Mouse (Mus musculus) neural tube, embryonic 11.5 days (tissue): ENCODE measurements at regions not wholly inside any gene's neighbourhood (a gene's known extent, or its start where the extent isn't known, plus 50 kb on each side); places are given as distances from the start of the nearest gene placed in this dataset.

Source experiments
- ATAC-seq: fragments of 200-750 bp; cut with Nextera tagmentation; 2 replicates; pipeline ENCODE4 v1.8.0; 2017; ENCODE audit warnings: moderate number of reproducible peaks, mild to moderate bottlenecking, moderate TSS enrichment, moderate library complexity; ENCODE audit not compliant: insufficient read depth, low FRiP score, low TSS enrichment
- DNase-seq: peaks from one replicate; pipeline ENCODE4 v3.0.0-alpha.2; 2015; ENCODE audit warnings: low spot score
- H3K27ac ChIP-seq: fragments of 300-500 bp; sonication (generic); 2 replicates; pipeline ENCODE4 v1.5.1; 2014; ENCODE audit warnings: low read depth, mild to moderate bottlenecking, low read length
- H3K27me3 ChIP-seq: fragments of 300-500 bp; sonication (generic); 2 replicates; pipeline ENCODE4 v1.6.1; 2014; ENCODE audit warnings: mild to moderate bottlenecking, low read length, mixed read lengths; ENCODE audit not compliant: control insufficient read depth, insufficient read depth
- H3K36me3 ChIP-seq: fragments of 300-500 bp; sonication (generic); 2 replicates; pipeline ENCODE4 v1.6.1; 2014; ENCODE audit warnings: mild to moderate bottlenecking, low read length, moderate library complexity, mixed read lengths; ENCODE audit not compliant: control insufficient read depth, insufficient read depth
- H3K4me1 ChIP-seq: fragments of 300-500 bp; sonication (generic); 2 replicates; pipeline ENCODE4 v1.6.1; 2014; ENCODE audit warnings: low read length, mixed read lengths; ENCODE audit not compliant: control insufficient read depth, insufficient read depth
- H3K4me2 ChIP-seq: fragments of 300-500 bp; sonication (generic); 2 replicates; pipeline ENCODE4 v1.6.1; 2014; ENCODE audit warnings: low read depth, mild to moderate bottlenecking, moderate library complexity
- H3K4me3 ChIP-seq: fragments of 300-500 bp; sonication (generic); 2 replicates; pipeline ENCODE4 v1.5.1; 2014; ENCODE audit warnings: low read depth, low read length
- H3K9ac ChIP-seq: fragments of 300-500 bp; sonication (generic); 2 replicates; pipeline ENCODE4 v1.6.1; 2014; ENCODE audit warnings: mild to moderate bottlenecking, low read length
- H3K9me3 ChIP-seq: fragments of 300-500 bp; sonication (generic); 2 replicates; pipeline ENCODE4 v1.6.1; 2016; ENCODE audit warnings: low read length; ENCODE audit not compliant: control insufficient read depth
- WGBS: fragments of 180-500 bp; shearing (Covaris S2); extraction: QIAGEN DNeasy Blood & Tissue Kit; methylation state at CpG from one replicate; pipeline ENCODE4 v1.1.7; 2014; 5-methylcytosine and 5-hydroxymethylcytosine counted together

GRCm38 (mm10) chr10:119027241-119027901 is 157.4 kb upstream of the Dyrk2 start:
- no peaks in the 10 kb centered on the region for H3K36me3 ChIP-seq
- DNase-seq (no peak), ATAC-seq (no peak)
- 51% methylated on average over 6 of the region's 6 CpGs for WGBS
- no peak overlapping the region for H3K4me2 ChIP-seq
- peaks cover 3% of the 10 kb centered on the region; the same call in 1 of the 2 replicates for H3K4me1 ChIP-seq
- H3K9me3 ChIP-seq = no peaks in the 10 kb centered on the region
- H3K27me3 ChIP-seq = no peaks in the 10 kb centered on the region
- H3K4me3 ChIP-seq = no peak overlapping the region
- no peak overlapping the region for H3K27ac ChIP-seq
- no peak overlapping the region for H3K9ac ChIP-seq

GRCm38 (mm10) chr10:119026291-119026690 is 156.3 kb upstream of the Dyrk2 start:
- H3K4me3 ChIP-seq = no peak overlapping the region
- no peak for ATAC-seq

GRCm38 (mm10) chr10:119024425-119024824 is 154.4 kb upstream of the Dyrk2 start:
- ATAC-seq (no peak), DNase-seq (no peak)
- Histone ChIP-seq H3K4me3 (no peak overlapping the region), H3K27ac (no peak overlapping the region), H3K9me3 (no peaks in the 10 kb centered on the region), H3K9ac (no peak overlapping the region), H3K4me1 (no peaks in the 10 kb centered on the region; the same call in 1 of the 2 replicates), H3K27me3 (no peaks in the 10 kb centered on the region), H3K36me3 (no peaks in the 10 kb centered on the region), H3K4me2 (no peak overlapping the region)
- 55% methylated on average over 9 of the region's 9 CpGs for WGBS

More at GRCm38 (mm10) chr10:119026291-119026690, 156.3 kb upstream of the Dyrk2 start:
- Histone ChIP-seq H3K27ac (no peak overlapping the region), H3K9ac (no peak overlapping the region), H3K4me1 (no peaks in the 10 kb centered on the region; the same call in 1 of the 2 replicates), H3K27me3 (no peaks in the 10 kb centered on the region), H3K4me2 (no peak overlapping the region), H3K36me3 (no peaks in the 10 kb centered on the region), H3K9me3 (no peaks in the 10 kb centered on the region)
- WGBS = 73% methylated on average over 4 of the region's 4 CpGs
- DNase-seq = no peak

GRCm38 (mm10) chr10:119019082-119019481 is 149.1 kb upstream of the Dyrk2 start:
- DNase-seq (no peak), ATAC-seq (no peak)
- no peaks in the 10 kb centered on the region for H3K4me1 ChIP-seq
- H3K36me3 ChIP-seq = no peaks in the 10 kb centered on the region
- no peak overlapping the region for H3K4me3 ChIP-seq
- H3K27me3 ChIP-seq = no peaks in the 10 kb centered on the region
- H3K9ac ChIP-seq = no peak overlapping the region
- H3K9me3 ChIP-seq = no peaks in the 10 kb centered on the region
- WGBS = 91% methylated on average over 10 of the region's 10 CpGs
- H3K4me2 ChIP-seq = no peak overlapping the region
- no peak overlapping the region for H3K27ac ChIP-seq

GRCm38 (mm10) chr10:119018490-119018889 is 148.5 kb upstream of the Dyrk2 start:
- no peak overlapping the region for H3K4me3 ChIP-seq
- 93% methylated on average over 4 of the region's 4 CpGs for WGBS
- no peak overlapping the region for H3K9ac ChIP-seq
- no peaks in the 10 kb centered on the region for H3K27me3 ChIP-seq
- no peak for ATAC-seq
- no peak overlapping the region for H3K4me2 ChIP-seq
- no peaks in the 10 kb centered on the region for H3K4me1 ChIP-seq
- no peaks in the 10 kb centered on the region for H3K36me3 ChIP-seq
- no peak overlapping the region for H3K27ac ChIP-seq
- no peak for DNase-seq
- no peaks in the 10 kb centered on the region for H3K9me3 ChIP-seq

GRCm38 (mm10) chr10:119016104-119016503 is 146.1 kb upstream of the Dyrk2 start:
- no peak overlapping the region for H3K4me2 ChIP-seq
- H3K4me3 ChIP-seq = no peak overlapping the region
- H3K27ac ChIP-seq = no peak overlapping the region
- no peaks in the 10 kb centered on the region for H3K27me3 ChIP-seq
- H3K9me3 ChIP-seq = no peaks in the 10 kb centered on the region
- H3K4me1 ChIP-seq = no peaks in the 10 kb centered on the region
- 91% methylated on average over 8 of the region's 8 CpGs for WGBS
- no peak for DNase-seq
- no peak for ATAC-seq
- no peaks in the 10 kb centered on the region for H3K36me3 ChIP-seq
- no peak overlapping the region for H3K9ac ChIP-seq

- H3K4me1 ChIP-seq = no peaks in the 10 kb centered on the region
- H3K4me3 ChIP-seq = no peak overlapping the region
- H3K9ac ChIP-seq = no peak overlapping the region
- WGBS = 88% methylated on average over 16 of the region's 16 CpGs
- no peak overlapping the region for H3K4me2 ChIP-seq
- H3K9me3 ChIP-seq = no peaks in the 10 kb centered on the region
- no peak for ATAC-seq
- no peaks in the 10 kb centered on the region for H3K27me3 ChIP-seq
- no peaks in the 10 kb centered on the region for H3K36me3 ChIP-seq
- H3K27ac ChIP-seq = no peak overlapping the region
- no peak for DNase-seq
Observed at GRCm38 (mm10) chr10:119015311-119016055, 145.5 kb upstream of the Dyrk2 start.

- 87% methylated on average over 4 of the region's 4 CpGs for WGBS
- Histone ChIP-seq H3K27me3 (no peaks in the 10 kb centered on the region), H3K27ac (no peak overlapping the region), H3K9ac (no peak overlapping the region), H3K9me3 (no peaks in the 10 kb centered on the region), H3K4me1 (no peaks in the 10 kb centered on the region), H3K36me3 (no peaks in the 10 kb centered on the region), H3K4me2 (no peak overlapping the region), H3K4me3 (no peak overlapping the region)
- DNase-seq (no peak), ATAC-seq (no peak)
Observed at GRCm38 (mm10) chr10:119014731-119015130, 144.7 kb upstream of the Dyrk2 start.

- Histone ChIP-seq H3K36me3 (no peaks in the 10 kb centered on the region), H3K4me1 (no peaks in the 10 kb centered on the region), H3K9ac (no peak overlapping the region), H3K9me3 (no peaks in the 10 kb centered on the region), H3K4me3 (no peak overlapping the region), H3K27ac (no peak overlapping the region), H3K4me2 (no peak overlapping the region), H3K27me3 (no peaks in the 10 kb centered on the region)
- DNase-seq (no peak), ATAC-seq (no peak)
- WGBS = 80% methylated on average over 4 of the region's 4 CpGs
Observed at GRCm38 (mm10) chr10:119013758-119014157, 143.7 kb upstream of the Dyrk2 start.
